Mouse (Mus musculus) thymus, postnatal 0 days (tissue): ENCODE measurements around the gene Pakap. TPM values are rescaled to one million over a fixed set of nuclear protein-coding genes. Genes with fewer than 3 reads are reported as not detected.

Experiments used
- DNase-seq: peaks from one replicate; pipeline ENCODE4 v3.0.0-alpha.2; 2015; ENCODE audit warnings: low spot score
- polyA plus RNA-seq: library from polyadenylated mRNA; unstranded; fragments of >200 nt; fragmentation: Nextera tagmentation; extraction: Ambion mirVana; gene quantifications from 2 replicates; pipeline ENCODE4 v1.2.1, GENCODE M21; 2015

Gene Pakap
- polyA plus RNA-seq, 1 experiment from 2014 or later = 10.0 TPM

- DNase-seq = no peak
These were observed 340.9 kb downstream of the Pakap start for GRCm38 (mm10) chr4:57908860-57909259.

DNA sequence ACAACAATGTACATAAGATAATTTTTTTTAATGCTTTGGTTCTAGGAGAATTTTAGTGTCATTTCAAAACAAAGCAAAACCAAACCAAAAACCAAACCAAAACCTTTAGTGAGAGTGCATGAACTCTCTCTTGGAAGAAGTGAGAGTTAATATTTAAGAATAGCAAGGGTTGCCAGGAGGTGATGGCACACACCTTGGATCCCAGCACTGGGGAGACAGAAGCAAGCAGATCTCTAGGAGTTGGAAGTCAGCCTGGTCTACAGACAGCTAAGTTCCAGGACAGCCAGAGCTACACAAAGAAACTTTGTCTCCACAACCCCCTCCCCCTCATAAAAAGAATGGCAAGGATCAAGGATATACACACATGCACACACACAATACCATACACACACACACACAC is 345.0 kb downstream of the Pakap start:
- no peak for DNase-seq

DNA sequence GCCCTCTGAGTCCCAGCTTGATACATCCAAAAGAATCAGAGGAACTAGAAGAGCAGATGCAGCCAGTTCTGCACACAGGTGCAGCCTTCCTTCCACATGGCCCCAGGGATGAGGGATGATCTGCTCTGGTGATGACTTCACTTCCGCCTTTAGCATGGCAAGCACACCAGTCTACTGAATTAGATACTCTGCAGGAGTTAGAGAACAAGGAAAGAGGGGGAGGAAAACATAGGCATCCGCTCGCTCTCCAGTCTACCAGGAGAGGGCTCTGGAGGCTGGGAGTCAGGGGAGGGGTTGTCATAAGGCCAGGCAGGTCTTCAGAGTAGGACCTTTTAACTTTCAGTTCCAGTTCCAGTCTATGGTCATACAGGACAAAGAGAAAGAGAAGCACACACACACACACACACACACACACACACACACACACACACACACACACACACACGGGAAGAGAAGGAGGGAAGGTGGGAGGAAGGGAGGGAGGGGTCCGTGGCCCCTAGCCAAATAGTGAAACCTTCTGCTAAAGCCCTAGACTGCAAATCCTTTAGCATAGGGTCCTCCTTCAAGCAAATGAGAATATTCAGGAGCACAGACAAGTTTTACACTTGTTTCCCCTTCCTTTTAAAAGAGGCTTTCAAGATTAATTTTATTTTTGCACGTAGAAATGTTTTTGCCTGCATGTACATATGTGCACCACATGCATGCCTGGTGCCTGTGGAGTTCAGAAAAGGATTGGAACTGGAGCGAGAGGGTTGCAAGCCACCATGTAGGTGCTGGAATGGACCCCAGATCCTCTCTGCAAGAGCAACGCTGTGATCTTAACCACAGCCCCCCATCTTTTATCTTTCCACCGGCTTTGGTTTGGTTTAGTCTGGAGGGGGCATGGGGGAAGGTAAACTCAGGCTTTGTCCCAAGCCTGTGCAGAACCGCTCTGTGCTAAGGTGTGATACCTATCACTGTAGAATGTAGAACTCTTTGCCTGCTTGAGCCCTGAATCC is 346.5 kb downstream of the Pakap start:
- DNase-seq = no peak

DNA sequence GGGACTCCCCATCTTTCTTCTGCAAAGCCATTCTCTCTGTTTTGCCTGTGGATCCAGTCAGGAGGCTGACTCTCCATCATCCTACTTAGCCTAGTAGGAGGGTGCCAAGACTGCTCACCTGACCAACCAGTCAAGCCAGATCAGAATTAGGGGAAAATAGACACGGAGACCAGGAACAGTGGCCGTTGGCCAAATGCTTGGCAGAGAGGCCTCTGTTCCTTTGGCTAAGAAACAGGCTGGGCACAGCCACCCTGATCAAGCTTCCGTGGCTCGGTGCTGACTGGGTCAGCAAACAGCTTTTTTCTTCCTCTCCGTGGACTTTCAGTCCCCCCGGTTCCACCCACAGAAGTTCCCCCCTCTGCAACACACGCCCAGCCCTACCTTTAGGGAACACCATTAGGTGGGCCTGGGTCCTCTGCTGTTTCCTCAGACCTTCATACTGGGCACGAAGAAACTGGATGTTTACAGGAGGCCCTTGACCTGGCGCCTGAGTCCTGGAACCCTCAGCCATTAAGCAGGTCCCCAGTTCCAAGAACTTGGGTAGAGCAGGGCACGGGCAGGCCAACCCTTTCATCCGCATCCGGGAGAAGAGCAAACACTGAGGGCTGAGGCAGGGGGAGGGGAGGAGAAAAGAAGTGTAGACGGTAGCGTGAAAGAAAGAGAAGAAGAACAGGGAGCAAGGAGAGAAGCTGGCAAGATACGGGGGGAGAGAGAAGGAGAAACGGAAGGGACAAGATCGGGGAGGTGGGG is 347.4 kb downstream of the Pakap start:
- DNase-seq = no peak

GRCm38 (mm10) chr4:57916201-57916661 is 348.3 kb downstream of the Pakap start, which contains the start of gene D630039A03Rik:
Gene D630039A03Rik, minus strand, starts transcription at chr4:57916297.
- no peak for DNase-seq

DNA sequence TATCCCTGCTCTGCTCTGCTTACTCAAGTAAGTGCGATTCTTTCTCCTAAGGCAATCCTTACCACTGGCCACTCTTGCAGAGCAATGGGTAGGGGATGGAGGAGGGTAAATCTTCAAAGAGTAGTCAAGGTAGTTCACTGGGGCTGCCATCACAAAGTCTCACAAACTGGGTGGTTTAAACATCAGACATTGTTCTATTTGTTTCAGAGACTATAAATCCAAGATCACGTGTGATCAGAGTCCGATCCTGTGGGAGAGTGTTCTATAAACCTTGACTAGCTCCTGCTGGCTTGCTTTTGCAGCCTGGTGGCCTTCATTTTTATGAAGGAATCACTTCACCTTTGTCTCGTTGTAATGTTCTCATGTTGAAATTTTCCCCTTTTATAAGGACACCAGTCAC is 348.7 kb downstream of the Pakap start:
- no peak for DNase-seq

GRCm38 (mm10) chr4:57919494-57920423 is 351.8 kb downstream of the Pakap start:
- no peak for DNase-seq

- DNase-seq = no peak
These were observed 352.5 kb downstream of the Pakap start for GRCm38 (mm10) chr4:57920522-57920921.

GRCm38 (mm10) chr4:57922171-57922570 is 354.2 kb downstream of the Pakap start:
- DNase-seq = no peak

DNA sequence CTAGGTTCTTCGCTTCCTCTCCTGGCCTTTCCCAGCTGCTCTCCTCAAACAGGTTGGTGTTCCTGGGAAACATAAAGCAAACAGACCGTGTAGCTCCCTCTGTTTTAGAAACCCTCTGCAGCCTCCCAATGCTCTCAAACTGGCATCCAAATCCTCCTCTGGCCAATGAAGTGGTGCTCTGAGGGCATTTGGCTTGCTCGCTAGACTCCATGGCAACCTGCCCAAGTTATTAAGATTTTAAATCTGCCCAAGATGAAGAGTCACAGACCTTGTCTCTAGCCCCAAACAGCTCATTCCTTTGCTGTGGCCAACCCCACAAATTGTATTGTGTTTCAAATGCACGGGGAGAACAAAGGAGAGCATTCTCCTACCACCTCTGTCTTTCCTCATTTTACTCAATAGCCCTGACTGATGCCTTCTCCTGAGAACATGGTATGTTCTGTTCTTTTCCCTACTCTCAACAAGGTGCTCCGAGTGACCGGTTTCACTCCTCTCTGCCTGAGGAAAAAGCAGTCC is 356.6 kb downstream of the Pakap start:
- DNase-seq = no peak

- DNase-seq = peak; percentile 67
These were observed 359.7 kb downstream of the Pakap start for GRCm38 (mm10) chr4:57927464-57928205.

GRCm38 (mm10) chr4:57930559-57931170 is 362.7 kb downstream of the Pakap start:
- DNase-seq = peak; percentile 16

- no peak for DNase-seq
These were observed 366.2 kb downstream of the Pakap start for GRCm38 (mm10) chr4:57934181-57934580.

- no peak for DNase-seq
These were observed 369.3 kb downstream of the Pakap start for GRCm38 (mm10) chr4:57937292-57937691.

DNA sequence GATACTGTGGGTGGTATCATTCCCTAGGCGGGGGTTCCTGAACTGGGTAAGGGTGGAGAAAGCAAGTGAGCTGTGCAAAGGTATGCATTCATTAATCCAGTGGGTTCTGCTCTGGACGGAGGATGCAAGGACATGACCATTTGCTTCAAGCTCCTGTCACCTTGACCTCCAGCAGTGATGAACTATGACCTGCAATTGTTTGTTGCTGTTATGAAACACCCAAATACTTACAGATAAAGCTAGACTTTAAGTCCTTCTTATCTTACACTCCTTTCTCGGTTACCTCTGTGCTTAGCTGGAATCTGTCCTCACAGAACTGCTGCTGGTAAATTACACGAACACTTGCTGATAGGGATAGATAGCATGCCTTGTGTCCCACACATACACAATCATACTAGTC is 372.7 kb downstream of the Pakap start:
- no peak for DNase-seq

- DNase-seq = no peak
These were observed 374.9 kb downstream of the Pakap start for GRCm38 (mm10) chr4:57942892-57943291.
